Mouse (Mus musculus): ENCODE results near the gene Hnrnpa0.

DNA sequence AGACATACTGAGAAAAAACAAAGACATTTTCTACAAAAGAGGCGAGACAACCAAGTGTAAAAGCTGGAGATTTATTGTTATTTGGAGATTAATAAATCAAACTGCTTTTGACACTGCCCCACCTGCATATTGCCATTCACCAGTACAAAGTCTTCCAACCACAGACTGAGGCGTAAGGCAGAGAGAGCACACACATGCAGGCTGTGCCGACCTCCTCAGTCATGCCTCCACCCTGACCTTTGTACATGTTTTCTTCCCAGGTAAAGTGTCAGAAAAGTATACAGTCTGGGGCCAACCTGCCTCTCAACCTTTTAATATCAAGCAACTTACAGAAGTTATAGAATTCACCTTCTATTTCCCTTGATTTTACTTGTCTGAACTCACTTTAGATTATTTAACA lies 47.7 kb upstream of the Hnrnpa0 start:
- TF ChIP-seq EP300 (optimal IDR thresholded peaks at IDR 0.05) (no peak), CTCF (IDR thresholded peaks at IDR 0.05; ENCODE audit: low read depth) (no peak)

All from stomach, postnatal 0 days (tissue).